Mouse (Mus musculus): ENCODE measurements around the gene Erich6.

DNA sequence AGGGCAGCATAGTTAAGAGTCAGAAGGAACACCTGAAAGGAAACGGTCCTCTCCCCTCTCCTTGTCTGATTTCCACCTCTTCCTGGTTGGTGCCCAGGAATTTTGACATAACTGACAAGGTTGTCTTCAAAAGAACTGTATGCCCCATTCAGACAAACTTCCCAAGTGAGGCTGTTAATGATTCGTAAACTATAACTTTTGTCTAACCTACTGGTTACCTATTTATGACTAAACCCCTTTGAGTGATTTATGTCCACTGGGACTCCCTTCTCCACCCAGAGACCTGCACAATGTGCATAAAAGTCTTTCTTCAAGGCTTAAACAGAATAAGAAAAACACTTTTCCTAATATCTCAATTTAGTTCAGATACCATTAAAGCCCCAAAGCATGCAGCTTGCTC, 10.2 kb upstream of the Erich6 start:
- TF ChIP-seq EP300 (IDR thresholded peaks at IDR 0.05): no peak
- no peak for TF ChIP-seq CTCF (IDR thresholded peaks at IDR 0.05)

Measured in lung, postnatal 0 days (tissue).